ENCODE assay signal across 18 mouse cellular contexts in genomic region chr16:8178946-8179345, GRCm38 (mm10).
A peak's percentile ranks its signal among the peaks of the same experiment; 100 is the strongest.
DNase-seq lines count a peak whose midpoint lies in the region; ATAC-seq lines count a peak whose summit lies in the region.
"Had no signal": no experiment of that assay in that cellular context is flagged by ENCODE, and none has a peak within 500 bp of the region (broad histone marks: within the 10 kb centered on the region; RNA-seq: fewer than 3 reads in every experiment).

No protein-coding gene starts in this region.

- no peaks in the 10 kb centered on the region for H3K36me3 ChIP-seq in hindbrain, embryonic 14.5 days (replicated peaks; ENCODE audit: control insufficient read depth, insufficient read depth)
- no peaks in the 10 kb centered on the region for H3K36me3 ChIP-seq in hindbrain, embryonic 10.5 days
- no peaks in the 10 kb centered on the region for H3K36me3 ChIP-seq in neural tube, embryonic 15.5 days
- H3K36me3 ChIP-seq: heart, embryonic 12.5 days; midbrain, embryonic 13.5 days had no signal

- peak; percentile 43 for DNase-seq in hindbrain, embryonic 14.5 days (ENCODE audit: low spot score)
- no peak for DNase-seq in hindbrain, embryonic 10.5 days (ENCODE audit: low spot score)
- DNase-seq in neural tube, embryonic 10.5 days (ENCODE audit: extremely low spot score, low spot score), result no peak
- DNase-seq in cerebellum, adult 9-10 months, result peak; percentile 63
- no peak for DNase-seq in thymus, adult 18-20 months
- DNase-seq in frontal cortex, postnatal 14 days (ENCODE audit: low spot score in 2 of 2), result no peak
- DNase-seq: gastrocnemius, postnatal 25 days; kidney, adult 9 months; kidney, postnatal 36 days; lung, adult 18-20 months; lung, postnatal 4 days; right cerebral cortex, adult 18-20 months had no signal

- peaks cover 3% of the 10 kb centered on the region; the same call in 1 of the 2 replicates for H3K4me1 ChIP-seq in hindbrain, embryonic 14.5 days (replicated peaks; ENCODE audit: control insufficient read depth, insufficient read depth, low read length)
- H3K4me1 ChIP-seq in hindbrain, embryonic 10.5 days (replicated peaks), result no peaks in the 10 kb centered on the region
- H3K4me1 ChIP-seq in neural tube, embryonic 15.5 days, result peaks cover 14% of the 10 kb centered on the region
- H3K4me1 ChIP-seq: heart, embryonic 12.5 days; midbrain, embryonic 13.5 days had no signal

- peak; percentile 53; the same call in 1 of the 2 replicates for ATAC-seq in hindbrain, embryonic 14.5 days (ENCODE audit: low FRiP score)
- ATAC-seq in neural tube, embryonic 15.5 days (ENCODE audit: low FRiP score), result no peak
- ATAC-seq: inflammation-experienced regulatory T-cells, adult 6 months; midbrain, embryonic 13.5 days; Patski had no signal

- no peak overlapping the region for H3K27ac ChIP-seq in hindbrain, embryonic 14.5 days
- no peak overlapping the region for H3K27ac ChIP-seq in hindbrain, embryonic 10.5 days
- H3K27ac ChIP-seq in neural tube, embryonic 15.5 days (replicated peaks), result 0 out of 2 replicates have a peak overlapping the region, but pooled peaks have one; percentile 2
- H3K27ac ChIP-seq: midbrain, embryonic 13.5 days had no signal

- no peaks in the 10 kb centered on the region for H3K27me3 ChIP-seq in hindbrain, embryonic 14.5 days (ENCODE audit: control insufficient read depth, insufficient read depth, low read length)
- H3K27me3 ChIP-seq in hindbrain, embryonic 10.5 days (ENCODE audit: insufficient read depth, poor library complexity, severe bottlenecking), result no peaks in the 10 kb centered on the region
- no peaks in the 10 kb centered on the region for H3K27me3 ChIP-seq in neural tube, embryonic 15.5 days (replicated peaks)
- H3K27me3 ChIP-seq: heart, embryonic 12.5 days; midbrain, embryonic 13.5 days; Patski had no signal

- WGBS in hindbrain, embryonic 14.5 days, result 27% methylated on average over 1 of the region's 1 CpGs
- WGBS in hindbrain, embryonic 10.5 days, result 56% methylated on average over 1 of the region's 1 CpGs
- WGBS in neural tube, embryonic 15.5 days, result 15% methylated on average over 1 of the region's 1 CpGs

- no peak overlapping the region for H3K9ac ChIP-seq in hindbrain, embryonic 14.5 days
- H3K9ac ChIP-seq in neural tube, embryonic 15.5 days (replicated peaks), result no peak overlapping the region
- H3K9ac ChIP-seq: heart, embryonic 12.5 days; midbrain, embryonic 13.5 days had no signal

- H3K9me3 ChIP-seq in hindbrain, embryonic 14.5 days (ENCODE audit: control insufficient read depth, low read length), result no peaks in the 10 kb centered on the region
- H3K9me3 ChIP-seq in hindbrain, embryonic 10.5 days, result no peaks in the 10 kb centered on the region
- no peaks in the 10 kb centered on the region for H3K9me3 ChIP-seq in neural tube, embryonic 15.5 days (replicated peaks)
- H3K9me3 ChIP-seq: heart, embryonic 12.5 days; midbrain, embryonic 13.5 days had no signal

- H3K4me3 ChIP-seq in hindbrain, embryonic 14.5 days (replicated peaks; ENCODE audit: low read length), result no peak overlapping the region
- H3K4me3 ChIP-seq in hindbrain, embryonic 10.5 days, result no peak overlapping the region
- H3K4me3 ChIP-seq in neural tube, embryonic 15.5 days (replicated peaks), result no peak overlapping the region
- H3K4me3 ChIP-seq: erythroblast, embryonic 14.5 days; heart, embryonic 12.5 days; midbrain, embryonic 13.5 days had no signal

- no peak overlapping the region for H3K4me2 ChIP-seq in hindbrain, embryonic 14.5 days (replicated peaks)
- no peak overlapping the region for H3K4me2 ChIP-seq in neural tube, embryonic 15.5 days
- H3K4me2 ChIP-seq: heart, embryonic 12.5 days; midbrain, embryonic 13.5 days had no signal

Comparison
In these comparisons a context has a peak if more than half of its experiments do, and no peak if none do; other contexts are left out.
1. DNase-seq: peak in hindbrain, embryonic 14.5 days (single experiment) and cerebellum, adult 9-10 months (single experiment); none in hindbrain, embryonic 10.5 days (single experiment), neural tube, embryonic 10.5 days (single experiment), thymus, adult 18-20 months (0 of 2) and frontal cortex, postnatal 14 days (0 of 2).